Mouse (Mus musculus) adrenal gland, postnatal 25 days (tissue): ENCODE data around the gene CN725425. TPM values are rescaled to one million over a fixed set of nuclear protein-coding genes. Genes with fewer than 3 reads are reported as not detected.

Experiments
- total RNA-seq: library from RNA; stranded (reverse); gene quantifications from 2 replicates; pipeline ENCODE4 v1.2.3, GENCODE M21; 2021

The CN725425 gene
- total RNA-seq, 1 experiment from 2014 or later = not detected

Other genes with a start within 250 kb of the CN725425 start
- 15.4 and 23.0 TPM in 2 replicates for gene Kif21a, start 149.5 kb upstream of the CN725425 start, total RNA-seq
- 8.7 and 10.5 TPM in 2 replicates for gene Abcd2, start 7.7 kb upstream of the CN725425 start, total RNA-seq